Mouse (Mus musculus) monocyte, adult 5-6 weeks (primary cell): ENCODE measurements around the gene Oasl2. TPM values are rescaled to one million over a fixed set of nuclear protein-coding genes. Genes with fewer than 3 reads are reported as not detected.
A peak's percentile ranks its signal among the peaks of the same experiment; 100 is the strongest.
"Not testable (repeated sequence)": the region's sequence is repeated elsewhere in the genome, so short reads cannot be mapped to it uniquely, and the experiment has no call there.

Experiments
- ATAC-seq: fragments of 153-309, 156-312 bp; replicated peaks from 2 replicates; pipeline ENCODE4 v1.8.0; 2017; ENCODE audit warnings: mild to moderate bottlenecking; ENCODE audit not compliant: low TSS enrichment, insufficient number of reproducible peaks, severe bottlenecking, poor library complexity, low FRiP score
- total RNA-seq: library from RNA; stranded (forward); fragments of 200-1000, 200-491, 200-594 nt; gene quantifications from 3 replicates; pipeline ENCODE4 v1.2.3, GENCODE M21; 2017

Gene Oasl2
- total RNA-seq, 1 experiment from 2014 or later = 10.6 TPM

GRCm38 (mm10) chr5:114908598-114909305, 12.0 kb downstream of the Oasl2 start:
- no peak for ATAC-seq

- no peak for ATAC-seq
Measured at GRCm38 (mm10) chr5:114913686-114914085, 16.9 kb downstream of the Oasl2 start.

- ATAC-seq = no peak
Measured at GRCm38 (mm10) chr5:114914855-114915254, 18.1 kb downstream of the Oasl2 start.

GRCm38 (mm10) chr5:114915854-114916253, 19.1 kb downstream of the Oasl2 start:
- ATAC-seq = no peak

GRCm38 (mm10) chr5:114916777-114917176, 20.0 kb downstream of the Oasl2 start:
- peak; percentile 68 for ATAC-seq

- ATAC-seq = not testable (repeated sequence)
Measured at GRCm38 (mm10) chr5:114917357-114917756, 20.6 kb downstream of the Oasl2 start.

- ATAC-seq = peak; percentile 88
Measured at GRCm38 (mm10) chr5:114921551-114922365, 25.0 kb downstream of the Oasl2 start.

GRCm38 (mm10) chr5:114922366-114922731, 25.6 kb downstream of the Oasl2 start:
- 0 out of 2 replicates have a peak, but pooled peaks have one; percentile 62 for ATAC-seq

- peak; percentile 9; the same call in 1 of the 2 replicates for ATAC-seq
Measured at GRCm38 (mm10) chr5:114922998-114923473, 26.3 kb downstream of the Oasl2 start, which contains the start of gene Oasl1. TSS of gene Oasl1 (plus strand) at chr5:114923240.

GRCm38 (mm10) chr5:114926153-114926684, 29.5 kb downstream of the Oasl2 start:
- no peak for ATAC-seq

GRCm38 (mm10) chr5:114926753-114927152, 30.0 kb downstream of the Oasl2 start:
- no peak for ATAC-seq

GRCm38 (mm10) chr5:114931626-114932025, 34.9 kb downstream of the Oasl2 start:
- ATAC-seq = no peak

- no peak for ATAC-seq
Measured at GRCm38 (mm10) chr5:114933206-114933605, 36.5 kb downstream of the Oasl2 start.

GRCm38 (mm10) chr5:114935838-114936237, 39.1 kb downstream of the Oasl2 start:
- ATAC-seq = no peak

GRCm38 (mm10) chr5:114941138-114941537, 44.4 kb downstream of the Oasl2 start:
- ATAC-seq = not testable (repeated sequence)

- ATAC-seq = peak; percentile 99
Measured at GRCm38 (mm10) chr5:114942074-114942765, 45.5 kb downstream of the Oasl2 start, which contains the start of gene 2210016L21Rik. TSS of gene 2210016L21Rik (plus strand) at chr5:114942158.

GRCm38 (mm10) chr5:114942766-114943130, 46.0 kb downstream of the Oasl2 start:
- ATAC-seq = no peak

GRCm38 (mm10) chr5:114945072-114945471, 48.3 kb downstream of the Oasl2 start:
- ATAC-seq = no peak

GRCm38 (mm10) chr5:114948891-114949290, 52.2 kb downstream of the Oasl2 start:
- ATAC-seq = no peak
